Mouse (Mus musculus): ENCODE measurements at regions not wholly inside any gene's neighbourhood (a gene's known extent, or its start where the extent isn't known, plus 50 kb on each side); places are given as distances from the start of the nearest gene placed in this dataset.

DNA sequence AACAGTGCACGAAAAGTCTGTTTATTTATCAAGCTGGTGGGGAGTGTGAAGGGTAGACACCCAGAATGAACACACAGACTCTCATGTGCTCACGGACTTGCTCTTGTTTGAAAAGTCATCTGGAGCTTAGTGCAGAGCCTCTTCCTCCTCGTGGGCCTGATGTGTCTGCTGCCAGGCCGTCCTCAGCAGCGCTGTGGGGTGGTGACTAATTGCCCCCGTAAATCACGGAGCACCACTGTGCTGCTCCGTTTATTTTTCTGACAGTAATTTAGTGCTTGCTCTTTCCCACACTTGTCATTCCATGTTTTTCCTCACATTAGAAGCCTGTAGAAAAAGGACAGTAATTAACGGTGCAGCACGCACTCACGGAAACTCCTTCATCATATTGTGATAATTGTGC, 51.2 kb upstream of the Gm17304 start:
- no peak for DNase-seq

DNA sequence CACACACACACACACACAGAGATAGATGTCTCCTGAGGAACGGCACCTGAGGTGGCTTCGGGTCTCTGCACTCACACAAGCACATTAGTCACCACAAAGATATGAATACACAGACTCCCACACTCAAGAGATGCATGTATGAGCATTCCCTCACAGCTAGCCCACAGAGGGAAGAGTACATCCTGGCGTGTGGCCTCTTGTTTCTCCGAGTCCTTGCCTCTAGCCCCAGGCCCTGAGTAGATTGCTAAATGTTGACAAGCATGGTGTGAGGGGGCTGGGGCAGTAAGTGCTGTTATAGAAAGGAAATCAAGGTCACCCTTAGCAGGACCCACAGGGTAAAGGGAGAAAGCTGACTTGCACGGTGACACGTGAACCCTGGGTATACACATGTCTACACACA, 69.6 kb upstream of the Gm17304 start:
- no peak for DNase-seq

GRCm38 (mm10) chr5:106537153-106537552, 71.7 kb upstream of the Gm17304 start:
- peak in 1 of 2 experiments; percentile 21 for DNase-seq

- peak; percentile 12 to 35 for DNase-seq
Observed at GRCm38 (mm10) chr5:106536068-106536467, 72.8 kb upstream of the Gm17304 start.

- DNase-seq: no peak
Observed at GRCm38 (mm10) chr5:106528811-106529210, 70.8 kb upstream of the Barhl2 start.

- DNase-seq: no peak
Observed at GRCm38 (mm10) chr5:106527364-106527985, 69.5 kb upstream of the Barhl2 start.

DNA sequence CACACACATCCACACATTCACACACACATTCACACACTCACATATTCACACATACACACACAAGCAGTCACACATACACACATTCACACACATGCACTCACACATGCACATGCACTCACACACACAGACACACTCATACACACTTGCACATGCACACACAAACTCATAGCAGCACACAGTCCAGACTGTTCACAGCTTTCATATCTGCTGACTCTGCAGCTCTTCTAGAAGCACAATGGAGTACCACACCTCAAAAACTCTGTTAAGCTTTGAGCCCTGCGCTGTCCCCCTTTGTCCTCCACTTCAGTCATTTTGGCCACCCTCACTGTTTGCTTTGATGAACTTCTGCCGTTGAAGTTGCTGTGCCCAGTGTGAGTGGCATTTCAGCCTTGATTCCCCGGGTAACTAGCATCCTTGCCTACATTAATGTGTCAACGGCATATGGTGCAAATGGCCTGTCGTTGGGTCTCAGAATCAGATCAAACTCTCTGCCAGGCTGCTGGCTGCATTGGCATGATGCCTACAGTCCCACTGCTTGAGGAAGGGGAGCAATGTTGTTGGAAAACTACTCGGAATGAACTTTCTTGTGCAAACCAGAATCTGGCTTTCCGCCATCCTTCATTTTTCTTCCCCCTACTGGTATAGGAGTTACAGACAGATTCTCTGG, 54.6 kb upstream of the Barhl2 start:
- DNase-seq: no peak

DNA sequence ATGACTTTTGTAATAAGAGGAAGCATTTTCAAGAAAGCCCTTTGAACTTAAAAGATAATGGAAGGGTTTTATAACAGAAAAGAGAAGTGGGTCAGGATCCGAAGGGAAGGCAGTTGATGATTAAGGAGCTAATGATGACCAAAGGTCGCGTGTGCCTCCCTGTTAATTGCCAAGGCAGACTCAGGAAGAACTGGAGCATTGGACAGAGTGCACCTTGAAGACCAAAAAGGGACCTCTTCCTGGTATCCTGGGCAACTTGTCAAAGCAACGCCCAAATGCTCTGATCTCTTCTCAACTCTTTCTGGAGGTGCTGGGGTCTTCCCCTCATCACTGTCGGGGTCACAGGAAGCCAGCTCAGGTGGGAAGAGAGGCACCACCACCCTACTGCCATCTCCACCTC, 49.9 kb upstream of the Barhl2 start:
- DNase-seq: peak; percentile 31 to 43
